Mouse (Mus musculus) CH12F3 (cell line): Measurements from ENCODE around the gene Tmem215.

Experiments used
- in situ Hi-C: fragments of 300-500 bp; cut with MboI; formaldehyde crosslinking; loops from 2 replicates; pipeline ENCODE4 v1.14.3; 2020; ENCODE audit warnings: low sequenced_read_pairs

Gene Tmem215

GRCm38 (mm10) chr4:40471880-40472279, at the start of gene Tmem215:
Gene Tmem215, plus strand, starts transcription at chr4:40472180.
- in situ Hi-C loops: no loop called here

GRCm38 (mm10) chr4:40431916-40432315, 40.1 kb upstream of the Tmem215 start:
- in situ Hi-C loops: no loop called here

- in situ Hi-C loops: no loop called here
These were observed 38.6 kb upstream of the Tmem215 start for GRCm38 (mm10) chr4:40433379-40433778.

- in situ Hi-C loops: no loop called here
These were observed 37.6 kb upstream of the Tmem215 start for GRCm38 (mm10) chr4:40434388-40434787.

DNA sequence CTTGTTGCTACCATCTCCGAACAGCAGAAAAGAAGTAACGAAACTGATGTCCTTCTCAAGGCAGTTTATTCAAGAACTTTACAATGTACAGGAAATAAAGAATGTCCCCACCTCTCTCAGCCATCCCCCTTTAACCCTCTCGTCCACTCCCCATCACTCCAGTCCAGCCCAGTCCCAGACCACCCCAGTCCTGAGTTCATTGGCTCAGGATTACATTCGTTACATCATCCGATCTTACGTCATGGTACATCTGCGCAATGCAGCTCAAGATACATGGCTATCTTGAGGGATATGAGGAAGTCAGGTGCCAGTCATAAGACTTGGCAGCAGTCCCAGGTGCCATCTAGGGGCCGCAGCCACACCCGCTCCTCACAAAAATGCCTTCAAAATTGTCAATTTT, 28.4 kb upstream of the Tmem215 start:
- in situ Hi-C loops: no loop called here

DNA sequence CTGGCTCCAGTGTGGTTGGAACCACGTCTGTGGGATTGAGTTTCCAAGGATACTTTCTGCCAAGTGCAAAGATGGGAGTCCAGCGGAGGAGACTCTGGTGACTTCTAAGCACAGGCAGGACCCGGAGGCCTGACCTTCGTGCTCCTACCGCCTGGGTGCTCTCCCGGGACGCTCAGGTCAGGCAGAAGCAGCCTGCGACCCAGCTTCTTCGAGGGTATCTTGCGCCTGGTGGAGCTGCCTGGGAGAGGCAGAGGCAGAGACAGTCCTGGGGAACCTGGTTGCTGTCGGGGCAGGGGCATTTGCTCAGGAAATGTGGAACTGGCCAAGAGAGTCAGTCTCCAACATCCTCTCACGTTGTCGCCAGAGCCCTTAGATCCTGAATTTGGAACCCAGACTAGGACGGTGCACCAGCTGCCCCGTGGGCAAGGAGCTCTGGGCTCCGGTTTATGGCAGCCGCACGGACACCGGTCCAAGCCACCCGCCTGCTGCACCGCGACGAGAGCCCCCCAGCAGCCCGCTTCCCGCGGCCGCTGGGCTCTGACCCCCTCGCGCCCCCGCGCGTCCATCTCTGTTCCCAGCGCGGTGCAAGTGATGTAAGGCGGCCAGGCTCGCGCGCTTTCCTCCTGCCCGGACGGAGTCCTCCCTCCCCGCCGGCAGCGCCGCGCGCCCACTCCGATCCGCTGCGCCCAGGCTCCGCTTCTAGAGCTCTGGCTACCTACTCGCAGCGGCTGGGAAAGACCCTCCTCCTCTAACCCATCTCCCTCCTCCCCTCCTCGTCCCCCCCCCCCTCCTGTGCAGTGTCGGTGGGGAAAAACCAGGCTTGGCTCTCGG, 935 bp downstream of the Tmem215 start:
- in situ Hi-C loops: no loop called here

- in situ Hi-C loops: no loop called here
These were observed 1.9 kb downstream of the Tmem215 start for GRCm38 (mm10) chr4:40473911-40474310.

DNA sequence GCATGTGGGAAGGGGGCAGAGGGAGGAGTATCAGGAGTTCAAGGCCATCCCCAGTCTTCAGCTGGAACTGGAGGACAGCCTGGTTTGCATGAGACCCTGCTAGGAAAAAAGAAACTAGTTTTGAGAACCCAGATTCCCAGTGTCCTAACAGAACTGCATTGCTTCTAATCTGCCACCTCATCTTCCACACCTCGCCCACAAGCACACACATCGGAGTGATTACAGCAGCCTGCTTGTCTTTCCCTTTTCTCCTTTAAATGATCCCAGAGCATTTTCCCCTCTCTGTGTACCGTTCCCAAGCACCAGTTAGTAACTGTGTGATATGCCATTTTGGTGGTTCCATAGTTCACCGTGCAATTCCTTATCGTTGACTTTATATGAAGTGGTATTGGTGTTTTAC, 6.0 kb downstream of the Tmem215 start:
- in situ Hi-C loops: no loop called here

- in situ Hi-C loops: no loop called here
These were observed 14.6 kb downstream of the Tmem215 start for GRCm38 (mm10) chr4:40486546-40486945.

GRCm38 (mm10) chr4:40491731-40492130, 19.8 kb downstream of the Tmem215 start:
- in situ Hi-C loops: no loop called here

DNA sequence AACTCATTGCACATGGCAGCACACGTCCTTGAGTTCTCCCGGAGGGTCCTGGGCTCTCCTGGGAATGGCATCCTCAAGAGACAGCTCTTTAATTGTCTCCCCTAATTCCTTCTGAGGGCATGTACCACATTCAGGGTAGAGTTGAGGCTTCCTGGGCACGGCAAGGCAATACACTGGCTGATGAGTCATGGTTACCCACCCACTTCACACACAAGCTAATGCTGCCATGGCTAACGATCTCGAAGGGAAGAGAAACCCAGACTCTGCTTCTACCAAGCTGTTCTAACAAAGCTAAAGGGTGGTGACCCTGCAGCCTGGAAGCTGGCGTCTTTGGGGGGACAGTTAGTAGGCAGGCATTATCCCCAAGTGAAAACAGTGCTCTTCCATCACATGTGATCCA, 24.4 kb downstream of the Tmem215 start:
- in situ Hi-C loops: no loop called here

DNA sequence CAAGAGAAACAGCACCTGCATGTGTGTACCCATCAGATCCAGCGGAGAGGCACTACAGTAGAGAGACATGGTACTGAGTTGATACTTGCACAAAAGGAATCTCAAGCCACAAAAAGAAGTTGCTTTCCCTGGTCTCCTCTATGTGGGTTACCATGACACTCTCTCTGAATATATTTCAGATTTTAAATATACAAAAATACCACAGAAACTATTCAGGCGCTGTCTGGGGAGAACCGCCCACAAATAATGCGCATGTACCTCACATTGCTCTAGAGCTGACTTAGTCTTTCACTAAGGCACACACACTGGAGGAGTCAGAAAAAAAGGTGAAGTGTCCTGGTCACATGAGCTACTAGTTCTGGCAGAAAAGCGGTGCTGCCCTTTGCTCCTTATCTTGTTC, 24.8 kb downstream of the Tmem215 start:
- in situ Hi-C loops: no loop called here

DNA sequence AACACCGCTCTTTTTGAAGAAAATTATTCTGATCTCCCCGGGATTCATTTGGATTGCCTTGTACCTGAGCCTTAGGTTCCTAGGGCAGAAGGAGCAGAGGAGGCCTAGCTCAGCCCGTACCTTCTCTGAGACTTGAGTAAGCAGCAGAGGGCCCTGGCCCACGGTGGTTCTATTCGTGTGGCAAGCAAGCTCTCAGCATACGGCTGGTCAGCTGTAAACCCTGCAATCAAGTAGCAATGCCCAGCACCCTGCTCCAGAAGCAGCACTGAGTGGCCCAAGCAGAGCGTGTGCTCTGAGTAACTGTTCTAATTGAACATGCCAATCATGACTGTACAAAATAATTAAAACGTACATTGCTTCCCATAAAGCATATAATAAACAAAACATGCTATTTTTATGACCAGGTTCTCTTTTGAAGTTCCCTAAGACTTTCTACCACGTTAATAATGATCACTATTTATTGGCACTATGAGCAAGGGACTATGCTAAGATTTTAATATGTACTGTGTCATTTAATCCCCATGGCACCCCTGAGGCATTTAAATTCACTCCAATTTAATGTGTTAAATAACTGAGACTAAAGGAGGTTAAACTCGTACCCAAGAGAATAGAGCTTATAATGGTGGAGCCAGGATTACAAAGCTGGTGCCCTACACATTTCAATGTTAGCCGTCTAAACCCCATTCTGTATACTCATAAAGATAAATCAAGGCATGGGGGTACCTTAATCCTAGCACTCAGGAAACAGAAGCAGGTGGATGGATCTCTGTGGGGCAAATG, 28.0 kb downstream of the Tmem215 start:
- in situ Hi-C loops: no loop called here

DNA sequence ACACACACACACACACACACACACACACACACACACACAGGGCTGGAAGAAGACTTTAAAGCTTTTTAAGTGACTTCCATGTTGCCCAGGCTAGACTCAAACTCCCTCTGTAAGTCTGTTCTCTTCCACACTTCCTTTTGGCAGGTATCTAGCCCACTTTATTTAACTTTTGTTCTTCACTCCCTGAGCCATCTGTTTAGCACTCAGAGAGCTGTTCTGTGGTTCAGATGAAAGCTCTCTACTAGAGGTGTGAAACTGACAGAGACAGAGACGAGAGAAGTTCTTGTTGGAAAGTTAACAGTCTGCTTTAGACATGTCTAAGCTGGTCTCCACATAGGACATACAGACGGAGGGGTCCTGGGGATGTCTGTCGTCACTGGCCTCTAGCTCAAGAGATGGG, 30.5 kb downstream of the Tmem215 start:
- in situ Hi-C loops: no loop called here

DNA sequence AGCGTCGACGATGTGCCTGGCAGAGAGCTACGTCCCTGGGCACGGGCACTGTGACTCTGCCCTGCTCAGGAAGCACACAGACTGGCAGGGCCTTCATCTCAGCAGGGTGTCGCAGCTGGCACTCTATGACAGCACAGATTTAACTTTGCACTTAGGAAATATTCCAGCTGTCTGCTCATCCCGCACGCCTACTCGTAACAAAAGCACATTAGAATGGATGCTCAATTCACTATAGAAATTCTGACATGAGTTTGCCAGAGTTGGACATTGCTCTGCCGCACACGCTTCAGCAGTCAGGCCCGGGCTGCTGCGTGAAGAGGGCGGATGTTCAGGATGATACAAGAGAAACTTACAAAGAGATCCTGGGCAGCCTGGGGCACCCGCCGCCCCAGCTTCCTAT, 37.6 kb downstream of the Tmem215 start:
- in situ Hi-C loops: no loop called here

- in situ Hi-C loops: no loop called here
These were observed 41.3 kb downstream of the Tmem215 start for GRCm38 (mm10) chr4:40513235-40513634.

DNA sequence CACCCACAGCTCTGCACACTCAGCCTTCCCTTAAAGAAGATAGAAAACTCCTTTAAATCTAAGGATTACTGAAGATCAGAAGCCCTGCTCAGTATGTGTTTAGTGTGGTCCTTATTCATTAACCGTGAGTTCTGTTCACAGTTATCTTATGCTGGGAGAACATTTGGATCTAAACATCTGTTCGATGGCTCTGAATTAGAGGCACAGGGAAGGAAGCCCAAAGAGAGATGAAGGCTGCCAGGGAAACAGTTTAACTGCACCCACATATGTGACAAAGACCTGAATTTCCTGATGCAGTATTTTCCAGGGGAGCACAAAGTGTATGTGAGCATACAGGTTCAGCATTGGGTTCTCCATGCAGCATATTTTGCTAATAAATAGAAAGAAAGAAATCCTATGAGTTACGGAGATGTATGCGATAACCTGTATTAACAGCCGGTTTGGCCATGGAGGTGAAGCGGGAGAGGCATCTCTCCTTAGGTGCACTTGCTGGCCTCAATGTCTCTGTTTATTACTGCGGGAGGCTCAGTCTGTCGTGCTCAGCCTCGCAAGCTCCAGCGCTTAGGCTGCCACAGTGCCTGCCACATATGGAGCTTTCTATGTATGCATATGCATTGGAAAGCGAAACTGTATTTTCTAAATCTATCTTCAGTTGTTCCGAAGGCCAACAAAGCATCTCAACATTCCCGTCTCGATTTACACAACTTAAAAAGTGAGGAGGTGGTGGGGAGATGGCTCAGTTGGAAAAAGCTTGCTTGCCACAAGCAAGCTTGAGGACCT, 46.8 kb downstream of the Tmem215 start:
- in situ Hi-C loops: no loop called here
